Mouse (Mus musculus) cerebellum, postnatal 14 days (tissue): ENCODE measurements around the gene Tbc1d9.
A peak's percentile ranks its signal among the peaks of the same experiment; 100 is the strongest.

ENCODE experiments used
- DNase-seq, 2 experiments: peaks; one replicate each; pipeline ENCODE4 v3.0.0; 2021; ENCODE audit warnings: mixed read lengths in 2 of 2

Tbc1d9 gene

GRCm38 (mm10) chr8:83165235-83165930 is at the start of gene Tbc1d9:
TSS of gene Tbc1d9 (plus strand) at chr8:83165352.
- peak; percentile 83 to 88 for DNase-seq

GRCm38 (mm10) chr8:83135086-83135485 is 30.1 kb upstream of the Tbc1d9 start:
- peak; percentile 7 to 19 for DNase-seq

GRCm38 (mm10) chr8:83140068-83140467 is 25.1 kb upstream of the Tbc1d9 start:
- peak; percentile 9 to 14 for DNase-seq

- no peak for DNase-seq
Observed at GRCm38 (mm10) chr8:83140701-83141111, 24.4 kb upstream of the Tbc1d9 start.

GRCm38 (mm10) chr8:83141358-83141757 is 23.8 kb upstream of the Tbc1d9 start:
- no peak for DNase-seq

GRCm38 (mm10) chr8:83144601-83145000 is 20.6 kb upstream of the Tbc1d9 start:
- DNase-seq = no peak

- DNase-seq = no peak
Observed at GRCm38 (mm10) chr8:83145421-83145820, 19.7 kb upstream of the Tbc1d9 start.

GRCm38 (mm10) chr8:83149124-83149523 is 16.0 kb upstream of the Tbc1d9 start:
- DNase-seq = no peak

- DNase-seq = no peak
Observed at GRCm38 (mm10) chr8:83152055-83152454, 13.1 kb upstream of the Tbc1d9 start.

GRCm38 (mm10) chr8:83152470-83152869 is 12.7 kb upstream of the Tbc1d9 start:
- no peak for DNase-seq

GRCm38 (mm10) chr8:83155110-83155509 is 10.0 kb upstream of the Tbc1d9 start:
- no peak for DNase-seq

- no peak for DNase-seq
Observed at GRCm38 (mm10) chr8:83158971-83159370, 6.2 kb upstream of the Tbc1d9 start.

- no peak for DNase-seq
Observed at GRCm38 (mm10) chr8:83159615-83160014, 5.5 kb upstream of the Tbc1d9 start.

GRCm38 (mm10) chr8:83160613-83161012 is 4.5 kb upstream of the Tbc1d9 start:
- no peak for DNase-seq

- peak; percentile 68 to 69 for DNase-seq
Observed at GRCm38 (mm10) chr8:83165931-83166867, 1.0 kb downstream of the Tbc1d9 start, which contains the start of gene Gm10645. TSS of gene Gm10645 (minus strand) at chr8:83166170.

- peak in 1 of 2 experiments; percentile 42 for DNase-seq
Observed at GRCm38 (mm10) chr8:83167932-83168331, 2.8 kb downstream of the Tbc1d9 start.

- DNase-seq = no peak
Observed at GRCm38 (mm10) chr8:83169127-83169526, 4.0 kb downstream of the Tbc1d9 start.

GRCm38 (mm10) chr8:83169709-83170108 is 4.6 kb downstream of the Tbc1d9 start:
- DNase-seq = peak in 1 of 2 experiments; percentile 42

GRCm38 (mm10) chr8:83170894-83171293 is 5.7 kb downstream of the Tbc1d9 start:
- no peak for DNase-seq

GRCm38 (mm10) chr8:83175680-83176079 is 10.5 kb downstream of the Tbc1d9 start:
- DNase-seq = peak; percentile 60 to 64

GRCm38 (mm10) chr8:83176785-83177184 is 11.6 kb downstream of the Tbc1d9 start:
- DNase-seq = no peak

GRCm38 (mm10) chr8:83177317-83178195 is 12.4 kb downstream of the Tbc1d9 start:
- no peak for DNase-seq
